Mouse (Mus musculus): ENCODE data around the gene Pepd.
"Not testable (repeated sequence)": the region's sequence is repeated elsewhere in the genome, so short reads cannot be mapped to it uniquely, and the experiment has no call there.

The Pepd gene

GRCm38 (mm10) chr7:34932631-34933030 is 20.5 kb downstream of the Pepd start:
- no peak for DNase-seq (ENCODE audit: low spot score)

- DNase-seq (ENCODE audit: low spot score): no peak
Measured at GRCm38 (mm10) chr7:34933142-34933541, 21.0 kb downstream of the Pepd start.

GRCm38 (mm10) chr7:34936347-34936746 is 24.2 kb downstream of the Pepd start:
- no peak for DNase-seq (ENCODE audit: low spot score)

- no peak for DNase-seq (ENCODE audit: low spot score)
Measured at GRCm38 (mm10) chr7:34938636-34939261, 26.6 kb downstream of the Pepd start.

- no peak for DNase-seq (ENCODE audit: low spot score)
Measured at GRCm38 (mm10) chr7:34939262-34939951, 27.2 kb downstream of the Pepd start.

- DNase-seq (ENCODE audit: low spot score): no peak
Measured at GRCm38 (mm10) chr7:34939952-34940312, 27.8 kb downstream of the Pepd start.

GRCm38 (mm10) chr7:34943581-34944123 is 31.5 kb downstream of the Pepd start:
- DNase-seq (ENCODE audit: low spot score): no peak

GRCm38 (mm10) chr7:34946269-34946925 is 34.2 kb downstream of the Pepd start:
- DNase-seq (ENCODE audit: low spot score): no peak

- no peak for DNase-seq (ENCODE audit: low spot score)
Measured at GRCm38 (mm10) chr7:34954548-34954947, 42.4 kb downstream of the Pepd start.

- DNase-seq (ENCODE audit: low spot score): no peak
Measured at GRCm38 (mm10) chr7:34955295-34955694, 43.1 kb downstream of the Pepd start.

GRCm38 (mm10) chr7:34957138-34957537 is 45.0 kb downstream of the Pepd start:
- no peak for DNase-seq (ENCODE audit: low spot score)

GRCm38 (mm10) chr7:34963889-34964645 is 51.9 kb downstream of the Pepd start:
- no peak for DNase-seq (ENCODE audit: low spot score)

GRCm38 (mm10) chr7:34967362-34967761 is 55.2 kb downstream of the Pepd start:
- DNase-seq (ENCODE audit: low spot score): no peak

GRCm38 (mm10) chr7:34968749-34969433 is 56.7 kb downstream of the Pepd start:
- no peak for DNase-seq (ENCODE audit: low spot score)

GRCm38 (mm10) chr7:34971826-34972225 is 59.6 kb downstream of the Pepd start:
- DNase-seq (ENCODE audit: low spot score): no peak

GRCm38 (mm10) chr7:34972990-34973440 is 60.8 kb downstream of the Pepd start:
- DNase-seq (ENCODE audit: low spot score): peak; percentile 54

- DNase-seq (ENCODE audit: low spot score): no peak
Measured at GRCm38 (mm10) chr7:34973877-34974276, 61.7 kb downstream of the Pepd start.

GRCm38 (mm10) chr7:34975913-34976312 is 63.7 kb downstream of the Pepd start:
- DNase-seq (ENCODE audit: low spot score): no peak

GRCm38 (mm10) chr7:34977403-34977802 is 65.2 kb downstream of the Pepd start:
- no peak for DNase-seq (ENCODE audit: low spot score)

- no peak for DNase-seq (ENCODE audit: low spot score)
Measured at GRCm38 (mm10) chr7:34981803-34982202, 69.6 kb downstream of the Pepd start.

GRCm38 (mm10) chr7:34982372-34982771 is 70.2 kb downstream of the Pepd start:
- not testable (repeated sequence) for DNase-seq (ENCODE audit: low spot score)
